In the genomic region with DNA sequence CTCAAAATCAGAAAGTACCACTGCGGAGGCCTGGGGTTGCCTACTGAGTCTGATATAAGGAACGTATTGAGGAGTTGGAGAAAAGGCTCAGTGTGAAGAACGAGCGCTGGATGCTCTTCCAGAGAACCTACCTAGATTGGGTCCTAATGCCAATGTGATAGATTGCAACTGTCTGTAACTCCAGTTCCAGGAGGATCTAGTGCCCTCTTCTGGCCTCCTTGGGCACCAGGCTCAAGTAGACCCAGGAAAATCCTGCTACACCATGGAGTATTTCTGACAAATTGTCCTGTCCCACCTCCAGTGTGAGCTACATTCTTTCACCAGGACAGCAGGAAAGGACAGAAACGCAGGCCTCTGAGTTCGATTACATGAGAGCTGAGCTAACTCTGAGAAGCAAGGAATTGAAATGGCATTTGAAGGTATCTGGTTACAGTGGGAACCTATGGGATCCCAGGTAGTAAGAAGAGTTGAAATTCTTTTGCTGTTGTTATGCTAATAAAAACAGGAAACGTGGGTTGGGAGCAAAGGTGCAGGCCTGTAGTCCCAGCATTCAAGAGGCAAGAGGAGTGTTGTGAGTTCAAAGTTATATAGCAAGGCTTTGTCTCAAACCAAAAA, we compare ENCODE assay signal across 10 mouse cellular contexts. TPM values are rescaled to one million over a fixed set of nuclear protein-coding genes. Genes with fewer than 3 reads are reported as not detected.
DNase-seq lines count a peak whose midpoint lies in the region; ATAC-seq and TF ChIP-seq lines count a peak whose summit lies in the region.
"Had no signal": no experiment of that assay in that cellular context is flagged by ENCODE, and none has a peak within 500 bp of the region (broad histone marks: within the 10 kb centered on the region; RNA-seq: fewer than 3 reads in every experiment).

No protein-coding gene starts in this region.

- H3K9me3 ChIP-seq in E14TG2a.4 (ENCODE audit: low read length): no peaks in the 10 kb centered on the region
- H3K9me3 ChIP-seq in forebrain, embryonic 16.5 days (ENCODE audit: control insufficient read depth, low read length): no peaks in the 10 kb centered on the region
- H3K9me3 ChIP-seq: embryonic facial prominence, embryonic 13.5 days; neural tube, embryonic 13.5 days had no signal

- H3K4me3 ChIP-seq in E14TG2a.4 (replicated peaks; ENCODE audit: low read length): peak overlapping the region; percentile 73
- H3K4me3 ChIP-seq in layer of hippocampus, adult 2 months: no peak overlapping the region
- no peak overlapping the region for H3K4me3 ChIP-seq in forebrain, embryonic 16.5 days (replicated peaks; ENCODE audit: low read length)
- H3K4me3 ChIP-seq: embryonic facial prominence, embryonic 13.5 days; neural tube, embryonic 13.5 days had no signal

- H3K4me1 ChIP-seq in E14TG2a.4 (replicated peaks; ENCODE audit: low read depth, low read length): peaks cover 66% of the 10 kb centered on the region
- no peaks in the 10 kb centered on the region for H3K4me1 ChIP-seq in forebrain, embryonic 16.5 days (replicated peaks; ENCODE audit: control insufficient read depth, insufficient read depth, low read length)
- H3K4me1 ChIP-seq: embryonic facial prominence, embryonic 13.5 days; neural tube, embryonic 13.5 days had no signal

- no peak overlapping the region for H3K4me2 ChIP-seq in forebrain, embryonic 16.5 days (ENCODE audit: low read length)
- H3K4me2 ChIP-seq: embryonic facial prominence, embryonic 13.5 days; neural tube, embryonic 13.5 days had no signal

- peak; percentile 47 for TF ChIP-seq CTCF in E14TG2a.4 (conservative IDR thresholded peaks at IDR 0.05; ENCODE audit: low read length)
- peak; percentile 81 for TF ChIP-seq CTCF in layer of hippocampus, adult 2 months (conservative IDR thresholded peaks at IDR 0.05)

- WGBS in forebrain, embryonic 16.5 days: 52% methylated on average over 7 of the region's 7 CpGs

- H3K27ac ChIP-seq in layer of hippocampus, adult 2 months: no peak overlapping the region
- no peak overlapping the region for H3K27ac ChIP-seq in forebrain, embryonic 16.5 days (ENCODE audit: low read length)
- H3K27ac ChIP-seq: embryonic facial prominence, embryonic 13.5 days; neural tube, embryonic 13.5 days had no signal

- no peak for ATAC-seq in forebrain, embryonic 16.5 days

- H3K9ac ChIP-seq in forebrain, embryonic 16.5 days (replicated peaks; ENCODE audit: low read depth, low read length): no peak overlapping the region
- H3K9ac ChIP-seq: embryonic facial prominence, embryonic 13.5 days; neural tube, embryonic 13.5 days had no signal

- no peaks in the 10 kb centered on the region for H3K27me3 ChIP-seq in E14TG2a.4 (ENCODE audit: insufficient read depth, low read length)
- H3K27me3 ChIP-seq in forebrain, embryonic 16.5 days (replicated peaks; ENCODE audit: control insufficient read depth, insufficient read depth, low read length): no peaks in the 10 kb centered on the region
- H3K27me3 ChIP-seq: embryonic facial prominence, embryonic 13.5 days; neural tube, embryonic 13.5 days had no signal

- DNase-seq in kidney, adult 18-20 months: peak; percentile 49
- DNase-seq in kidney, adult 11 months: no peak
- DNase-seq in Muller cell, postnatal 12 days (ENCODE audit: inconsistent ontology term): peak; percentile 8
- DNase-seq in layer of hippocampus, adult 2 months (ENCODE audit: low spot score in 2 of 2): peak in 1 of 2 experiments; percentile 42
- DNase-seq in gastrocnemius, postnatal 25 days: no peak

- peaks cover 13% of the 10 kb centered on the region for H3K36me3 ChIP-seq in E14TG2a.4 (ENCODE audit: insufficient read depth, low read length)
- no peaks in the 10 kb centered on the region for H3K36me3 ChIP-seq in forebrain, embryonic 16.5 days (ENCODE audit: control insufficient read depth, insufficient read depth)
- H3K36me3 ChIP-seq: embryonic facial prominence, embryonic 13.5 days; neural tube, embryonic 13.5 days had no signal

RNA-seq across cellular contexts. Expression of gene Gm38392, which starts 10.4 kb away (rescaled TPM):
- total RNA-seq in layer of hippocampus, adult 2 months (2021): under 1 TPM in 1 of 2 experiments, not detected in 1; 0.59 TPM
- total RNA-seq in gastrocnemius, postnatal 25 days (2021): under 1 TPM; 0.51 to 0.69 TPM
- 0.18 and 0.27 TPM in 2 replicates for polyA plus RNA-seq in forebrain, embryonic 16.5 days (2015; fragmentation: Nextera tagmentation; extraction: Ambion mirVana)

RNA-seq across cellular contexts. Expression of gene Tsacc, which starts 20.2 kb away (rescaled TPM):
- total RNA-seq in layer of hippocampus, adult 2 months (2021): 1 to 10 TPM; 3.0 to 5.2 TPM
- total RNA-seq in gastrocnemius, postnatal 25 days (2021): 1 to 10 TPM; 5.4 to 5.9 TPM
- 8.5 and 10.4 TPM in 2 replicates for polyA plus RNA-seq in forebrain, embryonic 16.5 days (2015; fragmentation: Nextera tagmentation; extraction: Ambion mirVana)

RNA-seq across cellular contexts. Expression of gene Cct3, which starts 20.3 kb away (rescaled TPM):
- 100 to 1,000 TPM; 171 to 193 TPM for total RNA-seq in layer of hippocampus, adult 2 months (2021)
- total RNA-seq in gastrocnemius, postnatal 25 days (2021): 100 to 1,000 TPM; 104 to 115 TPM
- polyA plus RNA-seq in forebrain, embryonic 16.5 days (2015; fragmentation: Nextera tagmentation; extraction: Ambion mirVana): 517 and 522 TPM in 2 replicates

RNA-seq across cellular contexts. Expression of gene Rhbg, which starts 22.1 kb away (rescaled TPM):
- total RNA-seq in layer of hippocampus, adult 2 months (2021): not detected
- total RNA-seq in gastrocnemius, postnatal 25 days (2021): not detected
- not detected in 2 replicates for polyA plus RNA-seq in forebrain, embryonic 16.5 days (2015; fragmentation: Nextera tagmentation; extraction: Ambion mirVana)
- total RNA-seq: layer of hippocampus, adult 8-10 months had no signal

RNA-seq across cellular contexts. Expression of gene Glmp, which starts 48.2 kb away (rescaled TPM):
- 10 to 100 TPM; 68.9 to 77.9 TPM for total RNA-seq in layer of hippocampus, adult 2 months (2021)
- total RNA-seq in gastrocnemius, postnatal 25 days (2021): 10 to 100 TPM; 36.2 to 43.9 TPM
- polyA plus RNA-seq in forebrain, embryonic 16.5 days (2015; fragmentation: Nextera tagmentation; extraction: Ambion mirVana): 93.0 and 94.4 TPM in 2 replicates

Comparison
In these comparisons a context has a peak if more than half of its experiments do, and no peak if none do; other contexts are left out.
1. DNase-seq: peak in kidney, adult 18-20 months (single experiment) and Muller cell, postnatal 12 days (single experiment); none in kidney, adult 11 months (single experiment) and gastrocnemius, postnatal 25 days (single experiment).